Mouse (Mus musculus) liver, postnatal 0 days (tissue): Measurements from ENCODE around the gene Mapkbp1. TPM values are rescaled to one million over a fixed set of nuclear protein-coding genes. Genes with fewer than 3 reads are reported as not detected.

ENCODE experiments used
- ATAC-seq: fragments of 200-750 bp; cut with Nextera tagmentation; 2 replicates; pipeline ENCODE4 v1.8.0; 2017; ENCODE audit warnings: mild to moderate bottlenecking, moderate library complexity
- DNase-seq: peaks from one replicate; pipeline ENCODE4 v3.0.0-alpha.2; 2016
- H3K27ac ChIP-seq: fragments of 300-500 bp; sonication (generic); 2 replicates; pipeline ENCODE4 v1.5.1; 2014; ENCODE audit warnings: antibody characterized with exemption, moderate library complexity, mild to moderate bottlenecking, low read depth
- H3K27me3 ChIP-seq: fragments of 300-500 bp; sonication (generic); 2 replicates; pipeline ENCODE4 v1.6.1; 2014; ENCODE audit warnings: low read length, control low read depth, mixed read lengths; ENCODE audit not compliant: insufficient read depth
- H3K36me3 ChIP-seq: fragments of 300-500 bp; sonication (generic); replicated peaks from 2 replicates; pipeline ENCODE4 v1.6.1; 2014; ENCODE audit warnings: mild to moderate bottlenecking, control low read depth, low read length, moderate library complexity, mixed read lengths; ENCODE audit not compliant: insufficient read depth
- H3K4me1 ChIP-seq: fragments of 300-500 bp; sonication (generic); 2 replicates; pipeline ENCODE4 v1.6.1; 2014; ENCODE audit warnings: antibody characterized with exemption, mild to moderate bottlenecking, control low read depth; ENCODE audit not compliant: insufficient read depth
- H3K4me2 ChIP-seq: fragments of 300-500 bp; sonication (generic); 2 replicates; pipeline ENCODE4 v1.6.1; 2014; ENCODE audit warnings: low read depth, mild to moderate bottlenecking, low read length, moderate library complexity, mixed read lengths
- H3K4me3 ChIP-seq: fragments of 300-500 bp; sonication (generic); 2 replicates; pipeline ENCODE4 v1.5.1; 2014; ENCODE audit warnings: low read depth, low read length
- H3K9ac ChIP-seq: fragments of 300-500 bp; sonication (generic); replicated peaks from 2 replicates; pipeline ENCODE4 v1.6.1; 2014; ENCODE audit warnings: mild to moderate bottlenecking, moderate library complexity
- H3K9me3 ChIP-seq: fragments of 300-500 bp; sonication (generic); 2 replicates; pipeline ENCODE4 v1.6.1; 2016; ENCODE audit warnings: mild to moderate bottlenecking, control low read depth, low read length, mixed read lengths
- CTCF ChIP-seq: sonication (generic); IDR thresholded peaks from 2 replicates; pipeline ENCODE4 v1.5.1; 2016; ENCODE audit warnings: antibody characterized with exemption, low read depth
- EP300 ChIP-seq: IDR thresholded peaks from 2 replicates; pipeline ENCODE4 v1.6.1; 2016; ENCODE audit warnings: antibody characterized with exemption, low read depth, mild to moderate bottlenecking
- WGBS: fragments of 180-500 bp; shearing (Covaris S2); extraction: QIAGEN DNeasy Blood & Tissue Kit; methylation state at CpG from one replicate; pipeline ENCODE4 v1.1.7; 2014; ENCODE audit not compliant: insufficient replicate concordance; 5-methylcytosine and 5-hydroxymethylcytosine counted together
- polyA plus RNA-seq: library from polyadenylated mRNA; unstranded; fragments of >200 nt; fragmentation: Nextera tagmentation; extraction: Ambion mirVana; gene quantifications from 2 replicates; pipeline ENCODE4 v1.2.1, GENCODE M21; 2015

Gene Mapkbp1
- polyA plus RNA-seq, 1 experiment from 2014 or later = 0.27 TPM

DNA sequence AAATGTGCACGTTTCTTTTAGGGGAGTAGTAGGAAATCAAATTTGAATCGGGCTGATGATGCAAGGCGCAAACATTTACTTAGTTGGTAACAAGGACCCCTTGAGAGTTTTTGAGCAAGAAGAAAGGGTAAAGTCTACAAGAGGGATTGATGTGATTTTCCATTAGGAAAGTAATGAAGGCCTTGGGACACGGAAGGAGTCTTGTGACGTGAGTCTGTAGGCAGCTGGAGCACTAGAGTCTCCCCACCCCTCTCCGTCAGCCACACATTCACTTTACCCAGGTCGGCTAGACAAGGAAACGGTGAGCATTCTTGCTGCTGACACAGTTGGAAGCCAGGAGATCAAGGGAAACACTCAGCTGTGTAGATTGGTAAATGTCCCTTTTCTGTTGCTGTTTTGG is 13.4 kb downstream of the Mapkbp1 start:
- Histone ChIP-seq H3K9ac (no peak overlapping the region), H3K4me1 (no peaks in the 10 kb centered on the region), H3K27me3 (no peaks in the 10 kb centered on the region), H3K9me3 (no peaks in the 10 kb centered on the region), H3K4me3 (no peak overlapping the region), H3K36me3 (no peaks in the 10 kb centered on the region; the same call in 1 of the 2 replicates), H3K4me2 (no peak overlapping the region), H3K27ac (no peak overlapping the region)
- DNase-seq (no peak), ATAC-seq (no peak)
- no peak for TF ChIP-seq EP300
- WGBS = 72% methylated on average over 8 of the region's 8 CpGs

DNA sequence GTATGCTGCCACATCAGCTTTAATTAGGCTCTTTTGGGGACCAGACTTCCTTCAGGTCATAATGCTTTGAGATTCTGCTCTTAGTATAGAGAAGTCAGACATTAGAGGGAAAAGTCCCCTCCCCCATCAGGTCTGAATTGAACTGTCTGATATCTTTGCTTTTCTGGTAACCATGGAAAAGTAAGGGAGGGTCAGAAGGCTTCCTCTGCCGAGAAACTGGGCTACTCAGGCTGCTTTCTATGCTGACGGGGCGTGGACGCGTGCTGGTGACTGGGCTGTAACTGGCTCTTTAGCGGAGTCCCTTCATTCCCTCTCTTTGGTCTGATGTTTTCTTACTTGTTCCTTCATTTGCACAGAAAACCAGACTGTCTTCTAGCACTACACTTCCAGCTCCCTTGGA is 13.9 kb downstream of the Mapkbp1 start:
- no peak overlapping the region for H3K9ac ChIP-seq
- no peaks in the 10 kb centered on the region for H3K27me3 ChIP-seq
- H3K36me3 ChIP-seq = no peaks in the 10 kb centered on the region; the same call in 1 of the 2 replicates
- H3K27ac ChIP-seq = no peak overlapping the region
- H3K9me3 ChIP-seq = no peaks in the 10 kb centered on the region
- H3K4me2 ChIP-seq = no peak overlapping the region
- no peak for ATAC-seq
- H3K4me1 ChIP-seq = no peaks in the 10 kb centered on the region
- no peak for DNase-seq
- no peak overlapping the region for H3K4me3 ChIP-seq
- TF ChIP-seq CTCF (no peak), EP300 (no peak)
- 59% methylated on average over 6 of the region's 6 CpGs for WGBS

GRCm38 (mm10) chr2:119987441-119987840 is 14.9 kb downstream of the Mapkbp1 start:
- no peak for ATAC-seq
- Histone ChIP-seq H3K4me2 (no peak overlapping the region), H3K4me3 (no peak overlapping the region), H3K4me1 (no peaks in the 10 kb centered on the region), H3K9me3 (no peaks in the 10 kb centered on the region), H3K27me3 (no peaks in the 10 kb centered on the region), H3K36me3 (no peaks in the 10 kb centered on the region), H3K9ac (no peak overlapping the region), H3K27ac (no peak overlapping the region)
- no peak for DNase-seq
- 88% methylated on average over 2 of the region's 2 CpGs for WGBS
- TF ChIP-seq EP300 = no peak
- no peak for TF ChIP-seq CTCF

DNA sequence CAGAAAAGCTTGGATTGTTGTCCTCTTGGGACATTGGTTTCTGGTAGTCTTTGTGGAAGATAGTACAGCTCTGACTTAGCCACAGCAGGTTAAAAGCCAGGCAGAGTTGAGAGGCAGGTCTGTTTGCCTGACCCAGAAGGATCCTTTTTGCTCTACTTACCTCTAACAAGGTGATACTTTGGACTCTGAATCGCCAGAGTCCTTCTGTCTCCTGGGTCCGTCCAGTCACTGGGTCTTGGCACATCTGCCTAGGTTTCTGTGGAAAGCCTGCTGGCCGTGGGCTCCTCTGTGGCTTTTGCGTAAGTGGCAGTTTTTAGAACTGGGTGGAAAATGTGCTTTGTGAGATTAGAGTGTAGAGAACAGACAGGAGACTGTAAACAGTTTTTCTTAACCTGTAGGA is 16.5 kb downstream of the Mapkbp1 start:
- Histone ChIP-seq H3K9me3 (no peaks in the 10 kb centered on the region), H3K4me1 (no peaks in the 10 kb centered on the region), H3K27me3 (no peaks in the 10 kb centered on the region), H3K4me2 (no peak overlapping the region), H3K27ac (no peak overlapping the region), H3K36me3 (no peaks in the 10 kb centered on the region), H3K4me3 (no peak overlapping the region), H3K9ac (no peak overlapping the region)
- DNase-seq (no peak), ATAC-seq (no peak)
- WGBS = 55% methylated on average over 4 of the region's 4 CpGs
- TF ChIP-seq CTCF (no peak), EP300 (no peak)

DNA sequence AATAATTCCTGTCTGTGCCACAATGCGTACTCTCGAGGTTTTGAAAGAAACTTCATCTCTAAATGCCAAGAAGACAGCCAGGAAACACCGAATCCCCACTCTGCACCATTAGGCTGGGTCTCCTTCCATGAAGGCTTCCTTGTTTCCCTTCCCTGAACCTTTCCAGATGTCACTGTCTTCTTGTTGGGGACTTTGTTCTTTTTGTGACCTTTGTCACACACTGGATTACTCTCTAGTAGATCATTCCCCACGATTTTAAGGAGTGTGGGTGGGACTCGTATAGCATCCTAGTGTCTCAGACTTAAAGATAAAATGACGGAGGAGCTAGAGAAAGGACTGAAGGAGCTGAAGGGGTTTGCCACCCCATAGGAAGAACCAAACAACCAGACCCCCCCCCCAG is 18.4 kb downstream of the Mapkbp1 start:
- 81% methylated on average over 6 of the region's 6 CpGs for WGBS
- no peak overlapping the region for H3K9ac ChIP-seq
- H3K9me3 ChIP-seq = no peaks in the 10 kb centered on the region
- ATAC-seq (no peak), DNase-seq (no peak)
- no peaks in the 10 kb centered on the region; the same call in 1 of the 2 replicates for H3K4me1 ChIP-seq
- H3K36me3 ChIP-seq = no peaks in the 10 kb centered on the region
- TF ChIP-seq EP300 (no peak), CTCF (no peak)
- no peak overlapping the region for H3K4me2 ChIP-seq
- H3K4me3 ChIP-seq = no peak overlapping the region
- no peak overlapping the region for H3K27ac ChIP-seq
- no peaks in the 10 kb centered on the region for H3K27me3 ChIP-seq

GRCm38 (mm10) chr2:119992349-119992748 is 19.9 kb downstream of the Mapkbp1 start:
- WGBS = 66% methylated on average over 2 of the region's 2 CpGs
- Histone ChIP-seq H3K27me3 (no peaks in the 10 kb centered on the region), H3K9ac (no peak overlapping the region), H3K36me3 (no peaks in the 10 kb centered on the region), H3K4me1 (no peaks in the 10 kb centered on the region; the same call in 1 of the 2 replicates), H3K27ac (no peak overlapping the region), H3K4me2 (no peak overlapping the region), H3K4me3 (no peak overlapping the region), H3K9me3 (no peaks in the 10 kb centered on the region)
- TF ChIP-seq CTCF (no peak), EP300 (no peak)
- peak; percentile 19 for DNase-seq
- ATAC-seq = peak; percentile 92

DNA sequence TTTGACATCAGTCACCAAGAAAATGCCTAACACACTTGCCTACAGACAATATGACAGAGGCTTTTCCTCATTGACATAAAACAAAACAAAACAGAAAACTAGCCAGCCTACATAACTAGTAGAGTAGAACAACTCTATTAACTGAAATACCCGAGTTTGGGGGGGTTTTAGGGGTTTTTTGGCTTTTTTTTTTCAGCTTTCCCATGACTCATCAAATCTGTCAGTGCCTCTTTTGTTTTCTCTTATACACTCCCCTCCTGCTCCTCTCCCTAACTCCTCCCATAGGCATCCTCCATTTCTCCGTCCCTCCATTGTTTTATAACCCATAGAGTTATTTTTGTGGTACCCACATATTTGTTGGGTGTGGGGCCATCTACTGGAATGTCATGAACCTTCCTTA is 21.0 kb downstream of the Mapkbp1 start:
- ATAC-seq (no peak), DNase-seq (no peak)
- no peak overlapping the region for H3K4me2 ChIP-seq
- no peak overlapping the region for H3K27ac ChIP-seq
- no peak overlapping the region; the same call in 1 of the 2 replicates for H3K9ac ChIP-seq
- 54% methylated on average over 2 of the region's 2 CpGs for WGBS
- H3K4me1 ChIP-seq = no peaks in the 10 kb centered on the region; the same call in 1 of the 2 replicates
- H3K9me3 ChIP-seq = no peaks in the 10 kb centered on the region
- no peaks in the 10 kb centered on the region for H3K36me3 ChIP-seq
- H3K27me3 ChIP-seq = no peaks in the 10 kb centered on the region
- no peak overlapping the region for H3K4me3 ChIP-seq
- TF ChIP-seq CTCF (no peak), EP300 (no peak)
